Mouse (Mus musculus) liver, embryonic 14.5 days (tissue): ENCODE results near the gene Tyw3. TPM values are rescaled to one million over a fixed set of nuclear protein-coding genes. Genes with fewer than 3 reads are reported as not detected.

Source experiments
- ATAC-seq: fragments of 200-750 bp; cut with Nextera tagmentation; 2 replicates; pipeline ENCODE4 v1.8.0; 2017; ENCODE audit warnings: moderate number of reproducible peaks, mild to moderate bottlenecking, moderate library complexity; ENCODE audit not compliant: insufficient read depth
- DNase-seq, 3 experiments: peaks; one replicate each; pipeline ENCODE4 v3.0.0-alpha.2; 2012 to 2013; ENCODE audit warnings: low read depth in 3 of 3, low spot score in 3 of 3
- H3K27ac ChIP-seq: fragments of 300-500 bp; sonication (generic); 2 replicates; pipeline ENCODE4 v1.5.1; 2014; ENCODE audit warnings: moderate library complexity, mild to moderate bottlenecking, control low read depth, inconsistent platforms
- H3K27me3 ChIP-seq: fragments of 300-500 bp; sonication (generic); 2 replicates; pipeline ENCODE4 v1.6.1; 2014; ENCODE audit warnings: mild to moderate bottlenecking, low read length, moderate library complexity; ENCODE audit not compliant: control insufficient read depth, insufficient read depth
- H3K36me3 ChIP-seq: fragments of 300-500 bp; sonication (generic); replicated peaks from 2 replicates; pipeline ENCODE4 v1.6.1; 2014; ENCODE audit warnings: low read depth; ENCODE audit not compliant: control insufficient read depth, insufficient read depth
- H3K4me1 ChIP-seq, 2 experiments: fragments of 200-500 bp in 1 of 2; fragments of 300-500 bp in 1 of 2; sonication (generic) in 1 of 2; replicated peaks; 2 replicates each; pipeline ENCODE4 v1.6.1; 2012 to 2014; ENCODE audit warnings: antibody characterized with exemption in 1 of 2, inconsistent platforms in 1 of 2, low read length in 1 of 2; ENCODE audit not compliant: control insufficient read depth in 2 of 2, insufficient read depth in 2 of 2
- H3K4me2 ChIP-seq: fragments of 300-500 bp; sonication (generic); 2 replicates; pipeline ENCODE4 v1.6.1; 2014; ENCODE audit warnings: low read depth, mild to moderate bottlenecking, control low read depth, moderate library complexity
- H3K4me3 ChIP-seq, 2 experiments: fragments of 200-500 bp in 1 of 2; fragments of 300-500 bp in 1 of 2; sonication (generic) in 1 of 2; 2 replicates each; pipeline ENCODE4 v1.5.1; 2012 to 2014; ENCODE audit warnings: low read depth in 2 of 2, low read length in 2 of 2, mild to moderate bottlenecking in 2 of 2, control low read depth in 1 of 2, inconsistent platforms in 1 of 2, moderate library complexity in 1 of 2; ENCODE audit not compliant: insufficient read depth in 1 of 2
- H3K9ac ChIP-seq: fragments of 300-500 bp; sonication (generic); replicated peaks from 2 replicates; pipeline ENCODE4 v1.6.1; 2014; ENCODE audit warnings: mild to moderate bottlenecking, control low read depth, moderate library complexity
- H3K9me3 ChIP-seq: fragments of 300-500 bp; sonication (generic); 2 replicates; pipeline ENCODE4 v1.6.1; 2016; ENCODE audit warnings: low read length, mixed read lengths; ENCODE audit not compliant: control insufficient read depth
- CTCF ChIP-seq: IDR thresholded peaks from 2 replicates; pipeline ENCODE4 v1.5.1; 2016; ENCODE audit warnings: antibody characterized with exemption, low read depth, control low read depth
- EP300 ChIP-seq: IDR thresholded peaks from 2 replicates; pipeline ENCODE4 v1.6.1; 2016; ENCODE audit warnings: antibody characterized with exemption, low read depth
- WGBS: fragments of 180-500 bp; shearing (Covaris S2); extraction: QIAGEN DNeasy Blood & Tissue Kit; methylation state at CpG from one replicate; pipeline ENCODE4 v1.1.7; 2014; ENCODE audit not compliant: insufficient replicate concordance; 5-methylcytosine and 5-hydroxymethylcytosine counted together
- polyA plus RNA-seq, 2 experiments: library from polyadenylated mRNA; depleted of rRNA in 1 of 2; stranded (reverse) in 1 of 2; unstranded in 1 of 2; fragments of >200 nt; fragmentation: Nextera tagmentation in 1 of 2; extraction: Ambion mirVana in 1 of 2; gene quantifications; 2 replicates each; pipeline versions ENCODE4 v1.2.1 to v1.2.3; 2012 to 2014

The Tyw3 gene
- polyA plus RNA-seq, 2 experiments = 2.8 to 4.4 TPM

DNA sequence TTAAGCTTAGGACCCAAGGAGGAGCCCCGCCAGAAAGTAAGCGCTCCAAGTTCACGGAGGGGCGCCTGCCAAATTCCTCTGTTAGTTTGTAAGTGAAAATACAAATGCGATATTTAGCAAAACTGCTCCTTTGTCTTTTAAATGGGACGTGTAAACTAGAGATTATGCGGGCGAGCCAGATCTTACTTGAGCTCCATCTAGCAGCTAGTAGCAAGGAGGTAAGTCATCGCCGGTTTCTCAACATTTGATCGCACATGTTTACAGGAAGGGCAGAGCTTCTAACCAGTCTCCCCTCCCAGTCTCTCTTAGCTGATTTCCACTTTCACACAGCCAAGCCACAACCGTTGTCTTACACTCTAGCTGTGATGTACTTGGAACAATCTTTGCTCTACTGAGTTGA, 26.1 kb downstream of the Tyw3 start:
- H3K4me1 ChIP-seq = no peaks in the 10 kb centered on the region
- DNase-seq (no peak), ATAC-seq (no peak)
- peaks cover 5% of the 10 kb centered on the region for H3K27me3 ChIP-seq
- no peaks in the 10 kb centered on the region for H3K9me3 ChIP-seq
- TF ChIP-seq CTCF (no peak), EP300 (no peak)
- no peak overlapping the region for H3K27ac ChIP-seq
- no peak overlapping the region for H3K9ac ChIP-seq
- 7% methylated on average over 12 of the region's 12 CpGs for WGBS
- H3K36me3 ChIP-seq = no peaks in the 10 kb centered on the region
- no peak overlapping the region for H3K4me2 ChIP-seq
- no peak overlapping the region for H3K4me3 ChIP-seq

DNA sequence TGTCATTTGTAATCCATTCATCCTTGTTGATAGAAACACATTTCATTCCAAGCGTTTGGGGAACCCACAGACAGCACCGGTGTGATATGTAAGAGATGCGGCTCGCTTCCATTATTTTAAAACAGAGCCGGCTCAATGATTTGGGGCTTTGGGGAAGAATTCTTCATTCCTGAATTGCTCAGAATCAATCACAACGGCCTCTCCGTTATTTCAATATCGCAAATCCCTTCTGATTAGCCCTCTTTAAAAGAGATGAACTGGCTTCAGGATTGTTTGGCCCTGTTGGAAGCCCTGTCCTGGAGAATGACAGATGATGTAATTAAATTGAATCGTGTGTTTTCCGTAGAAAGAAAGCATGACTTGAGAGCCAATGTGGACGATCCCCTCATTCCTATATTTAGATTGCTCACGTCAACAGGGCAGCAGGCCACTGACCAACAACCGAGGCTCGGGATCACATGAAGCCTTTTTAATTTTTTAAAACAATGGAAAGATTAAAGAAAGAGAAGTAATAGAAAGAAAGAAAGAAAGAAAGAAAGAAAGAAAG, 26.8 kb downstream of the Tyw3 start:
- TF ChIP-seq EP300 = no peak
- ATAC-seq (no peak), DNase-seq (no peak)
- no peak overlapping the region for H3K4me2 ChIP-seq
- no peak overlapping the region for H3K27ac ChIP-seq
- H3K27me3 ChIP-seq = peaks cover 5% of the 10 kb centered on the region
- no peaks in the 10 kb centered on the region for H3K4me1 ChIP-seq
- no peak overlapping the region for H3K4me3 ChIP-seq
- H3K36me3 ChIP-seq = no peaks in the 10 kb centered on the region
- no peak overlapping the region for H3K9ac ChIP-seq
- 54% methylated on average over 14 of the region's 14 CpGs for WGBS
- no peaks in the 10 kb centered on the region for H3K9me3 ChIP-seq

DNA sequence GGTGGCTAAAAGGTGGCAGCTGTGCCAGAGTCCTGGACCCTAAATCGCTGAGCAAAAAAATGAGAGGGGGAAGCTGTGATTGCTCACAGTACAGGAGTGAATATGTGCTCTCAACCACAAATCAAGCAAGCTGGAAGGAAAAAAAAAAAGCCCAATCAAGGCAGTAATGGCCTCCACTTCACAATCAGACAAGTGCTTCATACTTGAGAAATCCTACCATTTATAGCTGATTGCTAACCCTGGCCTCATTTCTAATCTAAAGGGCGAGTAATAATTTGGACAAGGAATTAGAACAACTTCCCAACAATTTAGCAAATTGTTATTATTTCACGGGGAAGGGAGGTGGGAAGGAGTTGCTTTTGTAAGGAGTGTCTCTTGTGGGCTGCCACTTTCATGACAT, 31.5 kb downstream of the Tyw3 start:
- no peak overlapping the region for H3K4me2 ChIP-seq
- TF ChIP-seq EP300 (no peak), CTCF (no peak)
- DNase-seq = no peak
- no peaks in the 10 kb centered on the region for H3K4me1 ChIP-seq
- H3K27me3 ChIP-seq = no peaks in the 10 kb centered on the region
- no peak overlapping the region for H3K9ac ChIP-seq
- WGBS = 41% methylated on average over 3 of the region's 3 CpGs
- no peak for ATAC-seq
- no peak overlapping the region for H3K27ac ChIP-seq
- no peaks in the 10 kb centered on the region for H3K9me3 ChIP-seq
- no peak overlapping the region for H3K4me3 ChIP-seq
- no peaks in the 10 kb centered on the region for H3K36me3 ChIP-seq

DNA sequence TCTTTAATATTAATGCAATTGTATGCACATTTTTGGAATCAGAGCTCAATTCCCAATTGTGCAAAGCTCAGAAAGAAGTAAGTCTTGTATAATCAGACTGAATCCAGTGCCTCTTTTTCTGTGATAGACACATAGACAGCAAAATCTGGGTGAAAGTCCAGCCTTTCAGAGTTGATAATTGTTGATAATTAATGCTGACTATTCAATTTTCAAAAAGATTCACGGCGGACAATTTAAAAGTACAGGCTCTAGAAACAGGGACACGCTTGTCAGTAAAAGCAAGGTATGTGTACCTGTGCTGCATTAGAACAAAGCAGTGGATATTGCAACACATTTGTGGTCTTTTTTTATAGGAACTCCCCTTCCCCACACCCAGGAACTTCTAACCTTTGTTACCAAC, 34.7 kb downstream of the Tyw3 start:
- WGBS = 72% methylated on average over 3 of the region's 3 CpGs
- Histone ChIP-seq H3K9me3 (no peaks in the 10 kb centered on the region), H3K4me3 (no peak overlapping the region), H3K4me1 (no peaks in the 10 kb centered on the region), H3K27me3 (no peaks in the 10 kb centered on the region), H3K4me2 (no peak overlapping the region), H3K36me3 (no peaks in the 10 kb centered on the region), H3K9ac (no peak overlapping the region), H3K27ac (no peak overlapping the region)
- TF ChIP-seq EP300 (no peak), CTCF (no peak)
- DNase-seq (no peak), ATAC-seq (no peak)

DNA sequence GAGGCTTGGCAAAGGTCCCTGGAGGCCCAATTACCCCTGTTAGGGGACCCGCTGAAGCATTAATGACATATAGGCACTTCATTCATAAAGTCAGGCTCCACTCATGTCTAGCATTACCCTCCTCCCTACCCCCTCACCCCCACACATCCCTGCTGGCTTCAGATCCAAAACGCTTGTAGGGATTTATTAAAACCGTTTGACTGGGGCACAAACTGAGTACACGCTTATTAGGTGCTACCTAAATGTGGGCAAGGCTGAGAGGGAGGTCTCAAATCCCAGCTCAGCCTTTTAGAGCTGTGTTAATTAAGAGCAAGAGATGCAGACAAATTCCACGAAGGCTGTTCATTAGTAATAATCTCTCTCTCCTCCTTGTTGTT, 45.9 kb downstream of the Tyw3 start:
- Histone ChIP-seq H3K27ac (no peak overlapping the region), H3K4me1 (no peaks in the 10 kb centered on the region), H3K27me3 (no peaks in the 10 kb centered on the region), H3K9me3 (no peaks in the 10 kb centered on the region), H3K4me2 (no peak overlapping the region), H3K4me3 (no peak overlapping the region), H3K36me3 (no peaks in the 10 kb centered on the region), H3K9ac (no peak overlapping the region)
- no peak for TF ChIP-seq CTCF
- no peak for TF ChIP-seq EP300
- ATAC-seq = no peak
- WGBS = 51% methylated on average over 5 of the region's 5 CpGs
- no peak for DNase-seq
